Mouse (Mus musculus) frontal cortex, adult (tissue): ENCODE data around the gene Gm45717.

Source experiments
- ATAC-seq: cut with Nextera tagmentation; 2 replicates; pipeline ENCODE4 v1.9.2; 2017; ENCODE audit warnings: mild to moderate bottlenecking, moderate library complexity, mixed read lengths; ENCODE audit not compliant: low TSS enrichment

Gm45717 gene

GRCm38 (mm10) chr7:140905642-140906081 is 50.1 kb downstream of the Gm45717 start:
- ATAC-seq: no peak

- no peak for ATAC-seq
Measured at GRCm38 (mm10) chr7:140903212-140903611, 52.5 kb downstream of the Gm45717 start.

- ATAC-seq: no peak
Measured at GRCm38 (mm10) chr7:140902036-140902875, 53.5 kb downstream of the Gm45717 start.

GRCm38 (mm10) chr7:140900220-140900619 is 55.5 kb downstream of the Gm45717 start, which contains the start of gene Cox8b:
Gene Cox8b (minus strand): TSS chr7:140900446.
- ATAC-seq: no peak
